Mouse (Mus musculus) heart, embryonic 10.5 days (tissue): ENCODE results near the gene Rxfp2. TPM values are rescaled to one million over a fixed set of nuclear protein-coding genes. Genes with fewer than 3 reads are reported as not detected.
A peak's percentile ranks its signal among the peaks of the same experiment; 100 is the strongest.

Source experiments
- DNase-seq: peaks from one replicate; pipeline ENCODE4 v3.0.0-alpha.2; 2017; ENCODE audit warnings: low spot score
- H3K27ac ChIP-seq: fragments of 300-500 bp; sonication (generic); 2 replicates; pipeline ENCODE4 v1.5.1; 2016; ENCODE audit warnings: mild to moderate bottlenecking
- H3K27me3 ChIP-seq: fragments of 300-500 bp; sonication (generic); 2 replicates; pipeline ENCODE4 v1.6.1; 2016; ENCODE audit warnings: mild to moderate bottlenecking; ENCODE audit not compliant: poor library complexity, insufficient read depth, severe bottlenecking
- H3K36me3 ChIP-seq: fragments of 300-500 bp; sonication (generic); 2 replicates; pipeline ENCODE4 v1.6.1; 2016; ENCODE audit warnings: mild to moderate bottlenecking, moderate library complexity
- H3K4me1 ChIP-seq: fragments of 300-500 bp; sonication (generic); 2 replicates; pipeline ENCODE4 v1.6.1; 2016; ENCODE audit warnings: mild to moderate bottlenecking
- H3K4me3 ChIP-seq: fragments of 300-500 bp; sonication (generic); 2 replicates; pipeline ENCODE4 v1.5.1; 2016; ENCODE audit warnings: mild to moderate bottlenecking, moderate library complexity
- H3K9me3 ChIP-seq: fragments of 300-500 bp; sonication (generic); 2 replicates; pipeline ENCODE4 v1.6.1; 2016; ENCODE audit warnings: mild to moderate bottlenecking, moderate library complexity
- WGBS: fragments of 180-500 bp; shearing (Covaris S2); methylation state at CpG from one replicate; pipeline ENCODE4 v1.1.7; 2016; 5-methylcytosine and 5-hydroxymethylcytosine counted together
- polyA plus RNA-seq: library from polyadenylated mRNA; unstranded; fragments of >200 nt; fragmentation: Nextera tagmentation; extraction: Ambion mirVana; gene quantifications from 2 replicates; pipeline ENCODE4 v1.2.1, GENCODE M21; 2016

Rxfp2 gene
- polyA plus RNA-seq, 1 experiment from 2014 or later = 0.59 TPM

GRCm38 (mm10) chr5:150118455-150119241 lies 100.2 kb downstream of the Rxfp2 start, which contains the start of gene Fry:
Fry (plus strand) TSS chr5:150118645.
- Histone ChIP-seq H3K4me1 (peaks cover 22% of the 10 kb centered on the region), H3K27ac (peak within 1 kb of the TSS; percentile 83), H3K27me3 (no peaks in the 10 kb centered on the region; the same call in 1 of the 2 replicates), H3K36me3 (no peaks in the 10 kb centered on the region), H3K9me3 (0 out of 2 replicates have a peak, but pooled peaks cover 5% of the 10 kb centered on the region), H3K4me3 (peak within 1 kb of the TSS; percentile 85)
- WGBS = under 1% methylated on average over 67 of the region's 68 CpGs
- DNase-seq = peak; percentile 89

GRCm38 (mm10) chr5:150120676-150121075 lies 102.2 kb downstream of the Rxfp2 start:
- Histone ChIP-seq H3K36me3 (no peaks in the 10 kb centered on the region), H3K4me3 (no peak overlapping the region), H3K27ac (no peak overlapping the region), H3K27me3 (no peaks in the 10 kb centered on the region; the same call in 1 of the 2 replicates), H3K4me1 (peaks cover 15% of the 10 kb centered on the region), H3K9me3 (0 out of 2 replicates have a peak, but pooled peaks cover 5% of the 10 kb centered on the region)
- 78% methylated on average over 8 of the region's 8 CpGs for WGBS
- no peak for DNase-seq

GRCm38 (mm10) chr5:150122095-150122494 lies 103.6 kb downstream of the Rxfp2 start:
- H3K36me3 ChIP-seq = no peaks in the 10 kb centered on the region
- 0 out of 2 replicates have a peak, but pooled peaks cover under 1% of the 10 kb centered on the region for H3K9me3 ChIP-seq
- DNase-seq = no peak
- no peak overlapping the region for H3K4me3 ChIP-seq
- H3K4me1 ChIP-seq = peaks cover 11% of the 10 kb centered on the region; the same call in 1 of the 2 replicates
- no peak overlapping the region for H3K27ac ChIP-seq
- H3K27me3 ChIP-seq = no peaks in the 10 kb centered on the region; the same call in 1 of the 2 replicates
- 81% methylated on average over 4 of the region's 4 CpGs for WGBS

- WGBS = 79% methylated on average over 2 of the region's 2 CpGs
- Histone ChIP-seq H3K4me1 (peaks cover 11% of the 10 kb centered on the region; the same call in 1 of the 2 replicates), H3K4me3 (no peak overlapping the region), H3K27ac (no peak overlapping the region), H3K9me3 (no peaks in the 10 kb centered on the region), H3K36me3 (no peaks in the 10 kb centered on the region), H3K27me3 (no peaks in the 10 kb centered on the region; the same call in 1 of the 2 replicates)
- no peak for DNase-seq
These were observed 104.1 kb downstream of the Rxfp2 start for GRCm38 (mm10) chr5:150122571-150122970.

GRCm38 (mm10) chr5:150125920-150126319 lies 107.4 kb downstream of the Rxfp2 start:
- H3K27me3 ChIP-seq = no peaks in the 10 kb centered on the region
- no peaks in the 10 kb centered on the region for H3K9me3 ChIP-seq
- WGBS = 80% methylated on average over 9 of the region's 9 CpGs
- H3K4me1 ChIP-seq = no peaks in the 10 kb centered on the region
- H3K4me3 ChIP-seq = no peak overlapping the region
- no peak for DNase-seq
- no peaks in the 10 kb centered on the region for H3K36me3 ChIP-seq
- no peak overlapping the region for H3K27ac ChIP-seq

GRCm38 (mm10) chr5:150128432-150128831 lies 110.0 kb downstream of the Rxfp2 start:
- H3K27me3 ChIP-seq = no peaks in the 10 kb centered on the region
- no peaks in the 10 kb centered on the region for H3K9me3 ChIP-seq
- no peak overlapping the region for H3K27ac ChIP-seq
- H3K4me1 ChIP-seq = no peaks in the 10 kb centered on the region
- 79% methylated on average over 8 of the region's 8 CpGs for WGBS
- H3K36me3 ChIP-seq = no peaks in the 10 kb centered on the region
- no peak overlapping the region for H3K4me3 ChIP-seq
- DNase-seq = no peak

- Histone ChIP-seq H3K9me3 (no peaks in the 10 kb centered on the region), H3K4me1 (no peaks in the 10 kb centered on the region), H3K36me3 (no peaks in the 10 kb centered on the region), H3K4me3 (no peak overlapping the region), H3K27me3 (no peaks in the 10 kb centered on the region), H3K27ac (no peak overlapping the region)
- no peak for DNase-seq
- WGBS = 84% methylated on average over 7 of the region's 7 CpGs
These were observed 111.7 kb downstream of the Rxfp2 start for GRCm38 (mm10) chr5:150130144-150130543.

- Histone ChIP-seq H3K4me3 (no peak overlapping the region), H3K9me3 (no peaks in the 10 kb centered on the region), H3K4me1 (no peaks in the 10 kb centered on the region), H3K27ac (no peak overlapping the region), H3K36me3 (no peaks in the 10 kb centered on the region), H3K27me3 (no peaks in the 10 kb centered on the region)
- no peak for DNase-seq
- 84% methylated on average over 7 of the region's 7 CpGs for WGBS
These were observed 112.7 kb downstream of the Rxfp2 start for GRCm38 (mm10) chr5:150131166-150131565.

Other genes starting within 250 kb of the Rxfp2 start
- gene Fry, start 100.0 kb downstream of the Rxfp2 start, polyA plus RNA-seq = 14.7 and 20.3 TPM in 2 replicates